Mouse (Mus musculus): ENCODE results near the gene Tpgs1. TPM values are rescaled to one million over a fixed set of nuclear protein-coding genes. Genes with fewer than 3 reads are reported as not detected.

Gene Tpgs1
- total and polyA plus RNA-seq, 3 experiments, result 42.0 to 58.9 (median 42.8) TPM

DNA sequence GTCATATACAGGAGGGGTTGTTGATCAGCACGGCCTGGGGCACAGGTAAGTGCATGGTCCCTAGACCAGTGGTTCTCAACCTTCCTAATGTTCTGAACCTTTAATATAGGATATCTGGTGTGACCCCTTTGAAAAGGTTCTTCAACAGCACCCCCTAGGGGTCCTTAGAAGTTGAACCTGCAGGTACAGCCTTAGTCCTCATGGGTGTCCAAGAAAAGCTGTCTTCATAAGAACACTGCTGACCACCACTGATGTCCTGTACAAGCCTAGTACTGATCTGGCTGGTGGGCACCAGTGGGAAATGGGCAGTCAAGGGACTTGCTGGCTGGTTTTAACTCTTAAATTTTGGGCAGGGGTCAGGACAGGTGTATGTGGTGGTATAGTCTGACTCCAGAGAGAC lies 42.9 kb downstream of the Tpgs1 start:
- Histone ChIP-seq H3K36me3 (replicated peaks in 1 of 2; ENCODE audit: control insufficient read depth in 1 of 2, insufficient read depth in 1 of 2, low read length in 1 of 2) (peaks cover 39 to 55% of the 10 kb centered on the region in 2 experiments), H3K27ac (ENCODE audit: insufficient read depth, low read depth) (no peak overlapping the region), H3K4me3 (replicated peaks in 1 of 3; ENCODE audit: low read depth in 2 of 3, low read length in 2 of 3, poor library complexity in 1 of 3) (no peak overlapping the region), H3K9me3 (replicated peaks; ENCODE audit: low read length) (no peaks in the 10 kb centered on the region), H3K9ac (ENCODE audit: insufficient read depth, low read depth) (no peak overlapping the region), H3K79me2 (replicated peaks; ENCODE audit: control insufficient read depth, extremely low read depth, insufficient read depth, poor library complexity, severe bottlenecking) (peaks cover 20% of the 10 kb centered on the region), H3K27me3 (replicated peaks) (peaks cover 21% of the 10 kb centered on the region), H3K4me1 (ENCODE audit: control insufficient read depth in 1 of 2, insufficient read depth in 2 of 2) (peaks cover 6 to 17% of the 10 kb centered on the region in 2 experiments), H3K4me2 (ENCODE audit: insufficient read depth, low read depth, poor library complexity, severe bottlenecking) (no peak overlapping the region)
- dilution Hi-C loops (cut with MboI; ENCODE audit: extremely low pct_ligation_motif_present, extremely low pct_unique_long_range_greater_than_20kb, low sequenced_read_pairs) (no loop called here), in situ Hi-C loops (cut with MboI; ENCODE audit: low pct_ligation_motif_present, low pct_unique_long_range_greater_than_20kb, low sequenced_read_pairs) (no loop called here)
- TF ChIP-seq CTCF (conservative IDR thresholded peaks at IDR 0.05 in 1 of 2, IDR thresholded peaks at IDR 0.05 in 1 of 2; ENCODE audit: low read depth in 2 of 2, low read length in 2 of 2) (peak; percentile 46 to 68), RAD21 (IDR thresholded peaks at IDR 0.05; ENCODE audit: low read depth, low read length) (peak; percentile 13), CHD1 (IDR thresholded peaks at IDR 0.05; ENCODE audit: low read depth, low read length) (no peak), POLR2A (IDR thresholded peaks at IDR 0.05; ENCODE audit: low read depth, low read length) (0 out of 2 replicates have a peak, but pooled peaks have one; percentile 7), MAZ (IDR thresholded peaks at IDR 0.05; ENCODE audit: low read depth, low read length) (no peak)
- peak; percentile 55 for DNase-seq (ENCODE audit: extremely low read depth)

DNA sequence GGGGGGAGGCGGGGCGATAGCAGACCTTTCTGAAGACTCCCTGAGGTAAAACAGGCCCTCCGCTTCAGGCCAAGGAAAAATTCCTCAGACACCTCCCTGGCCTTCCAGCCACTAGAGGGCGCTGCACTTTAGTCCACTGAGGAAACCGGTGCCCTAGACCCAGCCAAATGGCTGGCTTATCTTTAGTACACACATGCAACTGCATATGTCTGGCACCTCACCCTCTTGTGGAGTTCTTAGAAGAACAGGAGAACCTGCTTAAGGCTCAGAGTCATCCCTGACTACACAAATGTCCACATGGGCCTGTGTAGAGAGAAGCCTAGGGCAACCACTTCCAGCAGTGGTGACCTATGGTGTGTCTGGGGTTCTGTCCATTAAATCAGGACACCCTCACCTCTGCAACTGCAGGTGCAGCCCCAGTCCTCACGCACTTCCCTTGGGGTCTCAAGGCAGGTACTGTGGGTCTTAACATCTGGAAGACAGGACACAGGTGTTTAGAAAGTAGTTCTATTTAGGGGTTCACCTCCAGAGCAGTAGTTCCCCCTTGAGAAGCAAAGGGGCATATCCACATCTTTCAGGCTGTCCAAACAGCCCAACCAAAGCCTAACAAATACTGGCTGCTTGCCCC lies 43.4 kb downstream of the Tpgs1 start:
- H3K4me2 ChIP-seq (ENCODE audit: insufficient read depth, low read depth, poor library complexity, severe bottlenecking), result no peak overlapping the region
- H3K27me3 ChIP-seq (replicated peaks), result peaks cover 27% of the 10 kb centered on the region
- peaks cover 37 to 49% of the 10 kb centered on the region in 2 experiments for H3K36me3 ChIP-seq (replicated peaks in 1 of 2; ENCODE audit: control insufficient read depth in 1 of 2, insufficient read depth in 1 of 2, low read length in 1 of 2)
- TF ChIP-seq RCOR1 (conservative IDR thresholded peaks at IDR 0.05; ENCODE audit: low read depth, low read length) (no peak), EP300 (IDR thresholded peaks at IDR 0.05; ENCODE audit: low read length) (no peak), GABPA (IDR thresholded peaks at IDR 0.05; ENCODE audit: insufficient replicate concordance, low read depth, low read length) (no peak), POLR2AphosphoS2 (IDR thresholded peaks at IDR 0.05; ENCODE audit: low read depth, low read length) (peak; percentile 93), SMC3 (IDR thresholded peaks at IDR 0.05; ENCODE audit: low read depth, low read length) (peak; percentile 11; the same call in 1 of the 2 replicates), HCFC1 (IDR thresholded peaks at IDR 0.05; ENCODE audit: low read depth, low read length) (no peak), PAX5 (IDR thresholded peaks at IDR 0.05; ENCODE audit: low read length) (no peak), IRF4 (IDR thresholded peaks at IDR 0.05; ENCODE audit: low read depth, low read length) (no peak), CTCF (conservative IDR thresholded peaks at IDR 0.05 in 1 of 2, IDR thresholded peaks at IDR 0.05 in 1 of 2; ENCODE audit: low read depth in 2 of 2, low read length in 2 of 2) (peak in 1 of 2 experiments; percentile 75; a peak in 3 of 4 replicates), MAZ (IDR thresholded peaks at IDR 0.05; ENCODE audit: low read depth, low read length) (no peak), CHD2 (IDR thresholded peaks at IDR 0.05; ENCODE audit: low read length) (no peak; the same call in none of the 2 replicates)
- no peak overlapping the region for H3K9ac ChIP-seq (ENCODE audit: insufficient read depth, low read depth)
- in situ Hi-C loops (cut with MboI; ENCODE audit: low pct_ligation_motif_present, low pct_unique_long_range_greater_than_20kb, low sequenced_read_pairs), result no loop called here
- no peak overlapping the region for H3K27ac ChIP-seq (ENCODE audit: insufficient read depth, low read depth)
- dilution Hi-C loops (cut with MboI; ENCODE audit: extremely low pct_ligation_motif_present, extremely low pct_unique_long_range_greater_than_20kb, low sequenced_read_pairs), result no loop called here
- H3K79me2 ChIP-seq (replicated peaks; ENCODE audit: control insufficient read depth, extremely low read depth, insufficient read depth, poor library complexity, severe bottlenecking), result peaks cover 14% of the 10 kb centered on the region
- H3K9me3 ChIP-seq (replicated peaks; ENCODE audit: low read length), result peaks cover under 1% of the 10 kb centered on the region
- no peak overlapping the region for H3K4me3 ChIP-seq (replicated peaks in 1 of 3; ENCODE audit: low read depth in 2 of 3, low read length in 2 of 3, poor library complexity in 1 of 3)
- DNase-seq (ENCODE audit: extremely low read depth), result peak; percentile 76
- H3K4me1 ChIP-seq (ENCODE audit: control insufficient read depth in 1 of 2, insufficient read depth in 2 of 2), result peaks cover 7 to 14% of the 10 kb centered on the region in 2 experiments
